Mouse (Mus musculus): ENCODE measurements around the gene Hist1h4h. TPM values are rescaled to one million over a fixed set of nuclear protein-coding genes. Genes with fewer than 3 reads are reported as not detected.
"Not testable (repeated sequence)": the region's sequence is repeated elsewhere in the genome, so short reads cannot be mapped to it uniquely, and the experiment has no call there.

The Hist1h4h gene
- polyA plus RNA-seq, 1 experiment from 2014 or later: 7.3 TPM

DNA sequence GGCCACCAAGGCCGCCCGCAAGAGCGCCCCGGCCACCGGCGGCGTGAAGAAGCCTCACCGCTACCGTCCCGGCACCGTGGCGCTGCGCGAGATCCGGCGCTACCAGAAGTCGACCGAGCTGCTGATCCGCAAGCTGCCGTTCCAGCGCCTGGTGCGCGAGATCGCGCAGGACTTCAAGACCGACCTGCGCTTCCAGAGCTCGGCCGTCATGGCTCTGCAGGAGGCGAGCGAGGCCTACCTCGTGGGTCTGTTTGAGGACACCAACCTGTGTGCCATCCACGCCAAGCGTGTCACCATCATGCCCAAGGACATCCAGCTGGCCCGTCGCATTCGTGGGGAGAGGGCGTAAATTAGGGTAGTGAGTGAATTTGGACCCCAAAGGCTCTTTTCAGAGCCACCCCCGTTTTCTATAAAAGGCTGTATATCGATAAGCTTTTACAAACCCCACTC, 45.0 kb downstream of the Hist1h4h start:
- not testable (repeated sequence) for H3K27me3 ChIP-seq (replicated peaks); H3K9me3 ChIP-seq; H3K4me1 ChIP-seq; H3K36me3 ChIP-seq; ATAC-seq (ENCODE audit: insufficient read depth, low FRiP score, low read depth)
- peak overlapping the region; percentile 44 for H3K4me3 ChIP-seq (replicated peaks)
- peak overlapping the region; percentile 71 for H3K4me2 ChIP-seq
- H3K27ac ChIP-seq: peak overlapping the region; percentile 86
- H3K9ac ChIP-seq: peak overlapping the region; percentile 46
- under 1% methylated on average over 12 of the region's 40 CpGs for WGBS

GRCm38 (mm10) chr13:23576351-23576881, 45.6 kb downstream of the Hist1h4h start:
- Histone ChIP-seq H3K27me3 (replicated peaks) (no peaks in the 10 kb centered on the region), H3K4me2 (peak overlapping the region; percentile 71), H3K36me3 (no peaks in the 10 kb centered on the region), H3K4me3 (replicated peaks) (peak overlapping the region; percentile 44), H3K9ac (peak overlapping the region; percentile 46), H3K4me1 (0 out of 2 replicates have a peak, but pooled peaks cover 7% of the 10 kb centered on the region), H3K27ac (peak overlapping the region; percentile 86), H3K9me3 (no peaks in the 10 kb centered on the region)
- 6% methylated on average over 7 of the region's 7 CpGs for WGBS
- no peak for ATAC-seq (ENCODE audit: insufficient read depth, low FRiP score, low read depth)

GRCm38 (mm10) chr13:23576906-23577639, 46.2 kb downstream of the Hist1h4h start:
- Histone ChIP-seq H3K27ac (peak overlapping the region; percentile 86), H3K9ac (no peak overlapping the region; the same call in 1 of the 2 replicates), H3K4me2 (peak overlapping the region; percentile 71), H3K9me3 (no peaks in the 10 kb centered on the region), H3K4me3 (replicated peaks) (peak overlapping the region; percentile 44), H3K27me3 (replicated peaks) (no peaks in the 10 kb centered on the region), H3K36me3 (no peaks in the 10 kb centered on the region), H3K4me1 (peaks cover 10% of the 10 kb centered on the region; the same call in 1 of the 2 replicates)
- ATAC-seq (ENCODE audit: insufficient read depth, low FRiP score, low read depth): no peak
- 27% methylated on average over 6 of the region's 6 CpGs for WGBS

GRCm38 (mm10) chr13:23577835-23578234, 47.0 kb downstream of the Hist1h4h start:
- no peak overlapping the region for H3K4me2 ChIP-seq
- H3K36me3 ChIP-seq: no peaks in the 10 kb centered on the region
- no peak overlapping the region for H3K4me3 ChIP-seq (replicated peaks)
- no peak for ATAC-seq (ENCODE audit: insufficient read depth, low FRiP score, low read depth)
- WGBS: 96% methylated on average over 1 of the region's 1 CpGs
- H3K4me1 ChIP-seq: peaks cover 14% of the 10 kb centered on the region; the same call in 1 of the 2 replicates
- H3K9me3 ChIP-seq: no peaks in the 10 kb centered on the region
- H3K9ac ChIP-seq: no peak overlapping the region
- H3K27ac ChIP-seq: no peak overlapping the region
- H3K27me3 ChIP-seq (replicated peaks): no peaks in the 10 kb centered on the region

Small RNA genes within 50 kb of the gene (microRNA-seq; reads per million reads assigned to microRNA genes)
- gene Gm44297 (0.77 reads per million), gene Gm44359 (not detected), gene Gm44394 (not detected), gene n-TStga1 (0.97 reads per million)

Other genes with a start within 250 kb of the Hist1h4h start
- 40.9 and 42.0 TPM in 2 replicates for gene Zfp322a, start 161.8 kb upstream of the Hist1h4h start, polyA plus RNA-seq (2015; fragmentation: Nextera tagmentation; extraction: Ambion mirVana)
- gene Abt1, start 107.2 kb upstream of the Hist1h4h start, polyA plus RNA-seq (2015; fragmentation: Nextera tagmentation; extraction: Ambion mirVana): 10.7 and 11.9 TPM in 2 replicates
- gene Btn1a1, start 65.1 kb upstream of the Hist1h4h start, polyA plus RNA-seq (2015; fragmentation: Nextera tagmentation; extraction: Ambion mirVana): 0.09 and 0.22 TPM in 2 replicates
- 0.08 and 0.15 TPM in 2 replicates for gene Btn2a2, start 42.2 kb upstream of the Hist1h4h start, polyA plus RNA-seq (2015; fragmentation: Nextera tagmentation; extraction: Ambion mirVana)
- gene Hist1h2af, start 2.9 kb downstream of the Hist1h4h start, polyA plus RNA-seq (2015; fragmentation: Nextera tagmentation; extraction: Ambion mirVana): 4.1 and 13.0 TPM in 2 replicates
- gene Hist1h3g, start 4.4 kb downstream of the Hist1h4h start, polyA plus RNA-seq (2015; fragmentation: Nextera tagmentation; extraction: Ambion mirVana): 6.5 and 7.3 TPM in 2 replicates
- gene Hist1h2bh, start 12.3 kb downstream of the Hist1h4h start, polyA plus RNA-seq (2015; fragmentation: Nextera tagmentation; extraction: Ambion mirVana): 1.0 and 1.5 TPM in 2 replicates
- 0.83 and 0.94 TPM in 2 replicates for gene Hist1h3f, start 13.0 kb downstream of the Hist1h4h start, polyA plus RNA-seq (2015; fragmentation: Nextera tagmentation; extraction: Ambion mirVana)
- gene Hist1h4f, start 20.6 kb downstream of the Hist1h4h start, polyA plus RNA-seq (2015; fragmentation: Nextera tagmentation; extraction: Ambion mirVana): 1.7 and 2.0 TPM in 2 replicates
- gene Hist1h1d, start 22.2 kb downstream of the Hist1h4h start, polyA plus RNA-seq (2015; fragmentation: Nextera tagmentation; extraction: Ambion mirVana): 0.89 and 0.98 TPM in 2 replicates
- gene Hist1h3e, start 31.3 kb downstream of the Hist1h4h start, polyA plus RNA-seq (2015; fragmentation: Nextera tagmentation; extraction: Ambion mirVana): 6.7 TPM in 2 replicates
- 95.8 and 121 TPM in 2 replicates for gene Hist1h2ae, start 40.2 kb downstream of the Hist1h4h start, polyA plus RNA-seq (2015; fragmentation: Nextera tagmentation; extraction: Ambion mirVana)
- 11.7 and 17.0 TPM in 2 replicates for gene Hist1h2bg, start 40.3 kb downstream of the Hist1h4h start, polyA plus RNA-seq (2015; fragmentation: Nextera tagmentation; extraction: Ambion mirVana)
- gene Hist1h2bf, start 43.1 kb downstream of the Hist1h4h start, polyA plus RNA-seq (2015; fragmentation: Nextera tagmentation; extraction: Ambion mirVana): 3.5 and 3.8 TPM in 2 replicates
- 2.4 and 3.4 TPM in 2 replicates for gene Hist1h2ad, start 43.3 kb downstream of the Hist1h4h start, polyA plus RNA-seq (2015; fragmentation: Nextera tagmentation; extraction: Ambion mirVana)
- 5.7 and 7.9 TPM in 2 replicates for gene Hist1h3d, start 44.7 kb downstream of the Hist1h4h start, polyA plus RNA-seq (2015; fragmentation: Nextera tagmentation; extraction: Ambion mirVana)
- 117 and 130 TPM in 2 replicates for gene Hist1h4d, start 50.5 kb downstream of the Hist1h4h start, polyA plus RNA-seq (2015; fragmentation: Nextera tagmentation; extraction: Ambion mirVana)
- gene Hist1h2be, start 90.1 kb downstream of the Hist1h4h start, polyA plus RNA-seq (2015; fragmentation: Nextera tagmentation; extraction: Ambion mirVana): 2.9 TPM in 2 replicates
- 24.6 and 25.3 TPM in 2 replicates for gene Hist1h1e, start 91.5 kb downstream of the Hist1h4h start, polyA plus RNA-seq (2015; fragmentation: Nextera tagmentation; extraction: Ambion mirVana)
- gene Hist1h2ac, start 152.9 kb downstream of the Hist1h4h start, polyA plus RNA-seq (2015; fragmentation: Nextera tagmentation; extraction: Ambion mirVana): 1.9 and 2.4 TPM in 2 replicates
- gene Hist1h2bc, start 153.1 kb downstream of the Hist1h4h start, polyA plus RNA-seq (2015; fragmentation: Nextera tagmentation; extraction: Ambion mirVana): 104 and 105 TPM in 2 replicates
- 0.19 TPM in 1 of 2 replicates, not detected in the other for gene Hist1h1t, start 164.8 kb downstream of the Hist1h4h start, polyA plus RNA-seq (2015; fragmentation: Nextera tagmentation; extraction: Ambion mirVana)
- gene Hist1h4c, start 167.4 kb downstream of the Hist1h4h start, polyA plus RNA-seq (2015; fragmentation: Nextera tagmentation; extraction: Ambion mirVana): 4.0 and 6.1 TPM in 2 replicates
- 7.9 and 8.8 TPM in 2 replicates for gene Hfe, start 179.8 kb downstream of the Hist1h4h start, polyA plus RNA-seq (2015; fragmentation: Nextera tagmentation; extraction: Ambion mirVana)
- gene Hist1h1c, start 207.8 kb downstream of the Hist1h4h start, polyA plus RNA-seq (2015; fragmentation: Nextera tagmentation; extraction: Ambion mirVana): 50.6 and 54.3 TPM in 2 replicates
- 5.5 and 5.7 TPM in 2 replicates for gene Hist1h3c, start 214.6 kb downstream of the Hist1h4h start, polyA plus RNA-seq (2015; fragmentation: Nextera tagmentation; extraction: Ambion mirVana)
- gene Hist1h2bb, start 215.7 kb downstream of the Hist1h4h start, polyA plus RNA-seq (2015; fragmentation: Nextera tagmentation; extraction: Ambion mirVana): 2.5 and 3.4 TPM in 2 replicates
- 43.8 and 63.1 TPM in 2 replicates for gene Hist1h2ab, start 220.1 kb downstream of the Hist1h4h start, polyA plus RNA-seq (2015; fragmentation: Nextera tagmentation; extraction: Ambion mirVana)
- gene Hist1h3b, start 221.2 kb downstream of the Hist1h4h start, polyA plus RNA-seq (2015; fragmentation: Nextera tagmentation; extraction: Ambion mirVana): 7.4 and 10.6 TPM in 2 replicates
- gene Hist1h4b, start 226.0 kb downstream of the Hist1h4h start, polyA plus RNA-seq (2015; fragmentation: Nextera tagmentation; extraction: Ambion mirVana): 3.5 and 4.1 TPM in 2 replicates
- 0.42 and 0.55 TPM in 2 replicates for gene Hist1h4a, start 230.2 kb downstream of the Hist1h4h start, polyA plus RNA-seq (2015; fragmentation: Nextera tagmentation; extraction: Ambion mirVana)
- gene Hist1h3a, start 231.3 kb downstream of the Hist1h4h start, polyA plus RNA-seq (2015; fragmentation: Nextera tagmentation; extraction: Ambion mirVana): 4.8 and 6.9 TPM in 2 replicates
- 2.0 and 2.9 TPM in 2 replicates for gene Hist1h1a, start 232.6 kb downstream of the Hist1h4h start, polyA plus RNA-seq (2015; fragmentation: Nextera tagmentation; extraction: Ambion mirVana)
- 0.06 TPM in 1 of 2 replicates, not detected in the other for gene Trim38, start 238.9 kb downstream of the Hist1h4h start, polyA plus RNA-seq (2015; fragmentation: Nextera tagmentation; extraction: Ambion mirVana)